Mouse (Mus musculus) liver, embryonic 16.5 days (tissue): ENCODE measurements around the gene Trmt5. TPM values are rescaled to one million over a fixed set of nuclear protein-coding genes. Genes with fewer than 3 reads are reported as not detected.

Experiments
- ATAC-seq: fragments of 200-750 bp; cut with Nextera tagmentation; 2 replicates; pipeline ENCODE4 v1.8.0; 2017; ENCODE audit warnings: low read depth, mild to moderate bottlenecking, moderate number of reproducible peaks, moderate library complexity
- H3K27ac ChIP-seq: fragments of 300-500 bp; sonication (generic); 2 replicates; pipeline ENCODE4 v1.5.1; 2014; ENCODE audit warnings: mild to moderate bottlenecking, low read length
- H3K27me3 ChIP-seq: fragments of 300-500 bp; sonication (generic); 2 replicates; pipeline ENCODE4 v1.6.1; 2014; ENCODE audit warnings: low read depth, low read length, mixed read lengths; ENCODE audit not compliant: control insufficient read depth, insufficient read depth
- H3K36me3 ChIP-seq: fragments of 300-500 bp; sonication (generic); 2 replicates; pipeline ENCODE4 v1.6.1; 2014; ENCODE audit warnings: mild to moderate bottlenecking; ENCODE audit not compliant: control insufficient read depth, insufficient read depth
- H3K4me1 ChIP-seq: fragments of 300-500 bp; sonication (generic); 2 replicates; pipeline ENCODE4 v1.6.1; 2014; ENCODE audit warnings: low read depth, low read length, mixed read lengths; ENCODE audit not compliant: control insufficient read depth
- H3K4me2 ChIP-seq: fragments of 300-500 bp; sonication (generic); 2 replicates; pipeline ENCODE4 v1.6.1; 2014; ENCODE audit warnings: low read depth, low read length, mixed read lengths
- H3K4me3 ChIP-seq: fragments of 300-500 bp; sonication (generic); 2 replicates; pipeline ENCODE4 v1.5.1; 2014; ENCODE audit warnings: low read depth, mild to moderate bottlenecking, low read length
- H3K9ac ChIP-seq: fragments of 300-500 bp; sonication (generic); 2 replicates; pipeline ENCODE4 v1.6.1; 2014; ENCODE audit warnings: low read depth, low read length
- H3K9me3 ChIP-seq: fragments of 300-500 bp; sonication (generic); replicated peaks from 2 replicates; pipeline ENCODE4 v1.6.1; 2016; ENCODE audit warnings: low read length; ENCODE audit not compliant: control insufficient read depth
- WGBS: fragments of 180-500 bp; shearing (Covaris S2); extraction: QIAGEN DNeasy Blood & Tissue Kit; methylation state at CpG from one replicate; pipeline ENCODE4 v1.1.7; 2014; ENCODE audit not compliant: insufficient replicate concordance; 5-methylcytosine and 5-hydroxymethylcytosine counted together
- polyA plus RNA-seq: library from polyadenylated mRNA; unstranded; fragments of >200 nt; fragmentation: Nextera tagmentation; extraction: Ambion mirVana; gene quantifications from 2 replicates; pipeline ENCODE4 v1.2.1, GENCODE M21; 2015

The Trmt5 gene
- 5.1 and 5.7 TPM in 2 replicates for polyA plus RNA-seq

DNA sequence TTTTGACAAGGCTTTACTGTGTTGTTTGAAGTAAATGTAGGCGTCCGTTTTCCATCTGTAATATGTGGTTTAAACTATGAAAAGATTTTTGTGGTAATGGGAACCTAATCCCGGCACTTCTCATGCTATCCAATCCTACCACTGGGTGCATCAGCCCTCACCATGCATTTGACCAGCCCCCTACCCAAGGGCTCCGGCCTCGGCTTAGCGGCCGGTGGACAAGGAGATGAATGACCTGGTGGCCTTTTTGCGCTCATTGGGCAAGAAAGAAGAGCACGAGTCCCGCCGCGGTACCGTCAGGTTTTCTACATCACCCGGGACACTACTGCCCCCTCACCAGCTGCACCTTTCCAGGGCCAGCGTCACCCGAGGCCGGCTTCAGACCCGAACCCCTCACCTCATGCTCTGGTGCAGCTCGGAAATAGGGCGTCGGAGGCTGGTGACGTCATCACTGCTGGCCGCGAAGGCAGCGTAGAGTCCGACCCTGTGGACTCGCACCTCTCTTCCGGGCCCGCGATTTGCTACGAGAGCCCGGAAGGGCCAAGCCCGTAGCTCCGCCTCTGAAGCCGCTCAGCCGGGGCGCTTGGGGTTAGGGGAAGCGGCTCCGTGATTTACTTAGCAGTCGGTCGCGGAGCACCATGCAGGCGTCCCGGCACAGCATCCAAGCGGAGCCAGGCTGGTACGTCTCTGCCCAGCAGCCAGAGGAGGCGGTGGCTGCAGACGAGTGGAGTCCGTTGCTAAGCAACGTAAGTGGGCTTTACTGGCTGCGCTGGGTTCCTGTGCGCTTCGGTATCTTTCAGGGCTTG is at the start of gene Trmt5, which contains the start of gene Slc38a6:
Trmt5 (minus strand) TSS at position 424 of the 806 bp plus-strand sequence.
Slc38a6 (plus strand) TSS at position 493 of the 806 bp plus-strand sequence.
- H3K9ac ChIP-seq, result peak within 1 kb of the TSS; percentile 79
- ATAC-seq, result peak; percentile 94
- H3K27me3 ChIP-seq, result no peaks in the 10 kb centered on the region
- H3K4me3 ChIP-seq, result peak within 1 kb of the TSS; percentile 83
- under 1% methylated on average over 53 of the region's 53 CpGs for WGBS
- peak within 1 kb of the TSS; percentile 84 for H3K4me2 ChIP-seq
- peak within 1 kb of the TSS; percentile 52 for H3K27ac ChIP-seq
- H3K9me3 ChIP-seq, result no peaks in the 10 kb centered on the region
- H3K36me3 ChIP-seq, result peaks cover 3% of the 10 kb centered on the region
- peaks cover 8% of the 10 kb centered on the region for H3K4me1 ChIP-seq

DNA sequence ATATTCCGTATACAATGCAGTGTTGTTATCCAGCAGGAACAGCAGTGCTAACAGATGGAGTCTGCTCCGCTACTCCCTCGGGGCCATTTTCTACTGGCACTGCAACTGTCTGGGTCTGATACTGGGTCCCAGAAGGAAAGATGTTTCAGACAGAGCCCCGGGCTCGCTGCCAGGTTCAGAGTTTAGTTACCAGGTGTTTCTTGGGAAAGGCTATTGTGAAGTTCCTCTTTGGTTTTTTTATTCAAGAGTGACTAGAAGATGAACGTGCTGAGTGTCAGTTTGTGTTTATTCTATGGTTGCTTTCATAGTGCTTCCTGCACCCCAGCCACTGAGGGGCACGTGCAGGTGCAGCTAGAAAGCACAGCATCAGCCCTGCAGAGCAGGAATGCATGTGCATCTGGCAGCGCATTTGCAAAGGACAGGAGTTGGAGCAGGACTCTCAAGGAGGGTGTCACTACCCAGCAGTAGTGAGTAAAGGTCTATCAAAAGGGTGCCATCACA is 47.6 kb upstream of the Trmt5 start:
- Histone ChIP-seq H3K4me1 (no peaks in the 10 kb centered on the region), H3K36me3 (no peaks in the 10 kb centered on the region), H3K9me3 (no peaks in the 10 kb centered on the region), H3K9ac (no peak overlapping the region), H3K4me2 (no peak overlapping the region), H3K4me3 (no peak overlapping the region), H3K27me3 (no peaks in the 10 kb centered on the region), H3K27ac (no peak overlapping the region)
- WGBS, result 64% methylated on average over 8 of the region's 8 CpGs
- no peak for ATAC-seq

DNA sequence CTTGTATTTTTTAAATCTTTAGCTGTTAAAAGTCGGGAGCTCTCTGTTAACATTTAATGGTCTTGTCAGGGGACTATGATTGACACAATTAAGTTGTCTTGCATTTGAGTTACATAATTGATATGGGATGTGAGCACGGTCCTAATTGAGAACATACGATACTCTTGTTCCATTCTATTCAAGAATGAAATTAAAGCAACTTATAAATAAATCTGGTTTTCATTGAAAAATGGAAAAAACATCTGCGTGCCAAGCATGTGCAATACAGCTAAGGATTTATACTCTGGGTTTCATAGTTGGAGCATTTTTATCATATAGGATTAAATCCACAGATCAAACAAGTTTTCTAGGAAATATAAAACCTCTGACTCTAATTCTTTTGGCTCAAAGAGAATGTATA is 46.2 kb upstream of the Trmt5 start:
- H3K9me3 ChIP-seq, result no peaks in the 10 kb centered on the region
- 66% methylated on average over 4 of the region's 4 CpGs for WGBS
- H3K27ac ChIP-seq, result no peak overlapping the region
- H3K4me1 ChIP-seq, result no peaks in the 10 kb centered on the region
- H3K4me2 ChIP-seq, result no peak overlapping the region
- H3K36me3 ChIP-seq, result no peaks in the 10 kb centered on the region
- no peaks in the 10 kb centered on the region for H3K27me3 ChIP-seq
- no peak overlapping the region for H3K4me3 ChIP-seq
- no peak for ATAC-seq
- no peak overlapping the region for H3K9ac ChIP-seq

DNA sequence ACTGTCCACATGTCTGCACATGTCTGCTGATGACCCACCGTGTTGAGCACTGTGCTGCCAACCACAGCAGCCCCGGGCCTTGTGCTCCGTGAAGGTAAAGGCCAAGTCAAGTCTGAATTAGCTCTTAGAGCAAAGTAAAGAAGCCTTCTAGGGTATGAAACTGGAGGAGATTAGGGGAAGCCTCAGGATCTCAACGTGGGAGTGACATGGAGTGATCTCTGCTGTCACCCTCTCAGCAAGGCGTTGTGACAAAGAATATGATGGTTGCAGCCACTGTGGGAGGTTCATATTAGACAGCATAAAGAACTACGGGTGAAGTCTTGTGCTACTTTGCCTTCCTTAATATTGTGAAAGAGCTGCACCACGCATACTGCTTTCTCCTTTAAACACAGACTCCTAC is 43.7 kb upstream of the Trmt5 start:
- H3K4me2 ChIP-seq, result no peak overlapping the region
- H3K27me3 ChIP-seq, result no peaks in the 10 kb centered on the region
- H3K27ac ChIP-seq, result no peak overlapping the region
- H3K4me3 ChIP-seq, result no peak overlapping the region
- WGBS, result 64% methylated on average over 7 of the region's 7 CpGs
- H3K9ac ChIP-seq, result no peak overlapping the region
- no peak for ATAC-seq
- no peaks in the 10 kb centered on the region for H3K36me3 ChIP-seq
- H3K4me1 ChIP-seq, result no peaks in the 10 kb centered on the region
- H3K9me3 ChIP-seq, result no peaks in the 10 kb centered on the region

DNA sequence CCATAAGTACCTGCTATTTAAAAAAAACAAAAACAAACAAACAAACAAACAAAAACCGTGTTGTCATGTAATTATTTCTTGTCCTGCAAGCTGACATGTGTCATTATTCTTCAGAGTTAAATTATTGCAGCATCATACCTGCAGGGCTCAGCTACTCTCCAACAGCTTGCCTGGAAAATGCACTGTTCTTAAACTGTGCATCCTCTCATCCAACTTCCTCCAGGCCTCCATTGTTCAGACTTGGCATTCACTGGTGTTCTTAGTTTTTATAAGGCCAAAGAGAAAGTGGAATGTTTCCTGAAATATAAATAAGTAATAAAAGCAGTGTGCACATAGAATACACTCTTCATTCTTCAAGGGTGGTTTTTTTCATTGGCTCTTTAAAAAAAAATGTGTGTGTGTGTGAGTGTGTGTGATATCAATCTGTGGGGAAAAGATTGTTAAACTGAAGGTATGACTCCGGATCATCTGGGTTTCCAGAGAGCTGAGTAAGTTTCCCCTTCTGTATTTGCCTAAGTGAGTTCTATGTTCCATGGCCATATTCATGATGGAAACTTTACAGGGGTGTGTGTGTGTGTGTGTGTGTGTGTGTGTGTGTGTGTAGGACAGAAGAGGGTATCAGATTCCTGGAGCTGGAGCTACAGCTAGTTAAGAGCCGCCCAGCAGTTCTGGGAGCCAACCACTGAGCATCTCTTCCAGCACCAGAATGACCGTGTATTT is 42.1 kb upstream of the Trmt5 start:
- no peaks in the 10 kb centered on the region for H3K9me3 ChIP-seq
- no peak overlapping the region for H3K4me2 ChIP-seq
- H3K27ac ChIP-seq, result no peak overlapping the region
- H3K9ac ChIP-seq, result no peak overlapping the region
- no peaks in the 10 kb centered on the region for H3K36me3 ChIP-seq
- H3K4me1 ChIP-seq, result no peaks in the 10 kb centered on the region
- no peak for ATAC-seq
- 54% methylated on average over 4 of the region's 4 CpGs for WGBS
- no peaks in the 10 kb centered on the region for H3K27me3 ChIP-seq
- H3K4me3 ChIP-seq, result no peak overlapping the region

DNA sequence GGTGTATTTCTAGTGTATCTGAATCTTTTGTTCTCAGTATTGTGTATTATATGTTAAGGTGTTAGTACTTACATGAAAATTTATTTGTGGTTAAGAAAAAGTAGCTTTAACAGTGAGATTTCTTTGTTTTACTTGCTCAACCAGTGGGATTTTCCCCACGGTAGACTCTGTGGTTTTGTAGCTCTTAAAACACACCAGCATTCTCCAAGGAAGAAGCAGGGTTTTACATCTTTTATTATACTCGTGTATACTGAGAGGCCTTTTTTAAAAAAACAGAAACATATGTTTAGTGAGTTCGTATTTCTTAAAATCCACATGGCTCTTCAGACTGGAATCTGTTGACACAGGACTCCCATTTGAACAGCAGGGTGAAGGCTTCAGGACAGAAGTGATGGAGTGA is 40.9 kb upstream of the Trmt5 start:
- no peaks in the 10 kb centered on the region for H3K27me3 ChIP-seq
- no peak overlapping the region for H3K4me2 ChIP-seq
- WGBS, result 58% methylated on average over 3 of the region's 3 CpGs
- H3K36me3 ChIP-seq, result no peaks in the 10 kb centered on the region
- ATAC-seq, result no peak
- H3K4me3 ChIP-seq, result no peak overlapping the region
- H3K9ac ChIP-seq, result no peak overlapping the region
- no peak overlapping the region for H3K27ac ChIP-seq
- H3K4me1 ChIP-seq, result no peaks in the 10 kb centered on the region
- no peaks in the 10 kb centered on the region for H3K9me3 ChIP-seq

DNA sequence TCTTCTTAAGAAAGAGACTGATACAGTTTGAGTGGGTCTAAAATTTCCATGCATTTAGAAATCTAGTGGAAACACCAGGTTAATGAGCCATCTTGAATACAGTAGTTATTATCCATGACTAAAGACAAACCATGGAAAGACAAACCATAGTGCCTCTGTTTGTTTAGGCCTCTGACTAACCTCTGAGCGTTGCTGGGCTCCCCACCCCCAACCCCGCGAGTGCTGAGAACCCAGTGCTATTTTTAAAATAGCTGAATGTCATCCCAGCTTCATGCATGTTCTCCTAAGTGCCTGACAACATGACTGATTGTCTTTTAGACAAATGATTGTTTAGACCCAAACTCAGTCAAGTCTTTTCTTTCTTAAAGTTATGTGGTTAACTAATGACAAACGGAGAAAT is 39.1 kb upstream of the Trmt5 start:
- 23% methylated on average over 4 of the region's 4 CpGs for WGBS
- H3K4me3 ChIP-seq, result no peak overlapping the region
- H3K4me1 ChIP-seq, result no peaks in the 10 kb centered on the region
- H3K4me2 ChIP-seq, result no peak overlapping the region
- H3K9ac ChIP-seq, result no peak overlapping the region
- H3K27ac ChIP-seq, result no peak overlapping the region
- no peak for ATAC-seq
- no peaks in the 10 kb centered on the region for H3K9me3 ChIP-seq
- H3K27me3 ChIP-seq, result no peaks in the 10 kb centered on the region
- H3K36me3 ChIP-seq, result no peaks in the 10 kb centered on the region

DNA sequence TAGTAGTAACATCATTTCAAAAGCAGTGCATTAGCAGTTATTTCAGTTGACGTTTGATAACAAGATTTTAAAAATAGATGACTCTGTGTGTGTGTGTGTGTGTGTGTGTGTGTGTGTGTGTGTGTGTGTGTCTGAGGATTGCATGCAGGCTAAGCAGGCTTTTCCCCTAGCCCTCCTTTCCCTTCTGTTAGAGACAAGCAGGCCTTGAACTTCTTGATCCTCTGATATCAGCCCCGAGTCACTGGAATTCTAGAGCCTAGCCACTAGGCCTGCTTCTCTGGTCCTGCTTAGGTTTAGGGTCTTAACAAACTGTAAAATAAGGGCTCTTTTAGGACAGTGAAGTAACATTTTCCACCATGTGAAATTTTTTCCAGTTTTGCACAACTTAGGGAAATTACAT is 38.7 kb upstream of the Trmt5 start:
- Histone ChIP-seq H3K4me2 (no peak overlapping the region), H3K9me3 (no peaks in the 10 kb centered on the region), H3K9ac (no peak overlapping the region), H3K4me1 (no peaks in the 10 kb centered on the region), H3K27ac (no peak overlapping the region), H3K4me3 (no peak overlapping the region), H3K36me3 (no peaks in the 10 kb centered on the region), H3K27me3 (no peaks in the 10 kb centered on the region)
- WGBS, result 31% methylated on average over 2 of the region's 2 CpGs
- no peak for ATAC-seq

DNA sequence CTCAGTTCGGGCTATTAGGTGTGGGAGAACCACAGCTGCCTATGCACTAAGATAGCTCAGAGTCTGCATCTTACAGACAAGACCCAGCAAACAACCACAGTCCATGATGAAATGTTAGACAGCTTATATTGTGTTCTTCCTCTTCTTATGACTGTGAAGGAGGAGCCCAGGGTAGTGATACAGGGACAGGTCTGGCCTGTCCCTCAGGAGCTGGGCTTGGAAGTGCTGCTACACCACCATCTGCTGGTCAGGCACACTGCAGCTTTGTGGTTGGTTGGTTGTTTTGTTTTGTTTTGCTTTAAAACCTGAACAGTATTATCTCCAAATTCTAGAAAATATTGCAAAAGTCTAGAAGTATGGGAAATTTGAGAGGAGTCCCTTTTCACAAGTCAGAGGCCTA is 38.2 kb upstream of the Trmt5 start:
- no peak overlapping the region for H3K4me3 ChIP-seq
- no peak for ATAC-seq
- no peaks in the 10 kb centered on the region for H3K4me1 ChIP-seq
- H3K4me2 ChIP-seq, result no peak overlapping the region
- no peaks in the 10 kb centered on the region for H3K9me3 ChIP-seq
- no peak overlapping the region for H3K27ac ChIP-seq
- H3K9ac ChIP-seq, result no peak overlapping the region
- WGBS, result 36% methylated on average over 1 of the region's 1 CpGs
- no peaks in the 10 kb centered on the region for H3K27me3 ChIP-seq
- H3K36me3 ChIP-seq, result no peaks in the 10 kb centered on the region
